Mouse (Mus musculus) cortical plate, adult 2 months (tissue): ENCODE data around the gene Paf1.

Experiments
- CTCF ChIP-seq: fragments of 200-500 bp; IDR thresholded peaks from 2 replicates; pipeline ENCODE4 v1.5.1; 2011; ENCODE audit warnings: mild to moderate bottlenecking, control low read depth, low read length; ENCODE audit not compliant: insufficient read depth; ENCODE audit errors: extremely low read depth
- POLR2A ChIP-seq: fragments of 200-500 bp; IDR thresholded peaks from 2 replicates; pipeline ENCODE4 v1.6.1; 2011; ENCODE audit warnings: mild to moderate bottlenecking, low read length, control low read depth; ENCODE audit not compliant: insufficient read depth; ENCODE audit errors: extremely low read depth

DNA sequence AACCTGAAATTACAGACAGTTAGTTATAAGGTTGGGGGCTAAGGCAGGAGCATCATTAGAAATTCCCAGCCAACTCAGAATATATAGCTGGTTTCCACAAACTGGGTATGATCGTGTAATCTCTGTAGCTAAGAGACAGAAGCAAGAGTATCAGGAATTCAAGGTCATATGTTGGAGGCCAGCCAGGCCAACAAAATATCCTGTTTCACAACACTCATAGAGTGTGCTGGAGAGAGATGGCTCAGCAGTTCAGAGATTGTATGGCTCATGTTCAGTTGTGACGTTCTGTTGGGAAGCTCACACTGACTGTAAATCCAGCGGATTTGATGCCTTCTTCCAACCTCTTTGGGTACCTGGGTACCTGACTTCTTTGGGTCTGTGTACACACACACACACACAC, 45.0 kb upstream of the Paf1 start:
- TF ChIP-seq CTCF, result no peak
- no peak for TF ChIP-seq POLR2A
